Mouse (Mus musculus) gastrocnemius, postnatal 10 days (tissue): ENCODE measurements around the gene Slc2a13. TPM values are rescaled to one million over a fixed set of nuclear protein-coding genes. Genes with fewer than 3 reads are reported as not detected.

Experiments
- DNase-seq: peaks from one replicate; pipeline ENCODE4 v3.0.0; 2021; ENCODE audit warnings: mixed read lengths
- total RNA-seq, 2 experiments: library from RNA; stranded (reverse); gene quantifications; 2 replicates each; pipeline ENCODE4 v1.2.3; 2021

Gene Slc2a13
- total RNA-seq, 2 experiments from 2014 or later, result 3.1 to 4.8 TPM

GRCm38 (mm10) chr15:91279571-91279970 is 293.5 kb downstream of the Slc2a13 start:
- no peak for DNase-seq

GRCm38 (mm10) chr15:91275961-91276360 is 297.1 kb downstream of the Slc2a13 start:
- no peak for DNase-seq

GRCm38 (mm10) chr15:91268532-91268931 is 304.5 kb downstream of the Slc2a13 start:
- DNase-seq, result no peak

GRCm38 (mm10) chr15:91263926-91264325 is 309.1 kb downstream of the Slc2a13 start:
- DNase-seq, result no peak

GRCm38 (mm10) chr15:91260578-91260977 is 312.5 kb downstream of the Slc2a13 start:
- DNase-seq, result no peak

- peak; percentile 18 for DNase-seq
Measured at GRCm38 (mm10) chr15:91257140-91257539, 315.9 kb downstream of the Slc2a13 start.

- no peak for DNase-seq
Measured at GRCm38 (mm10) chr15:91255308-91255707, 317.8 kb downstream of the Slc2a13 start.

GRCm38 (mm10) chr15:91252956-91253355 is 320.1 kb downstream of the Slc2a13 start:
- no peak for DNase-seq

- no peak for DNase-seq
Measured at GRCm38 (mm10) chr15:91251544-91252408, 321.3 kb downstream of the Slc2a13 start.

- DNase-seq, result peak; percentile 27
Measured at GRCm38 (mm10) chr15:91250815-91251214, 322.2 kb downstream of the Slc2a13 start.

- no peak for DNase-seq
Measured at GRCm38 (mm10) chr15:91240683-91241335, 332.3 kb downstream of the Slc2a13 start.

GRCm38 (mm10) chr15:91237294-91237693 is 335.8 kb downstream of the Slc2a13 start:
- no peak for DNase-seq

Other genes starting within 250 kb of the Slc2a13 start
- gene Lrrk2, start 99.9 kb upstream of the Slc2a13 start, total RNA-seq, result 1 to 10 TPM; 6.5 to 7.2 TPM